In genomic region chr5:100367051-100367450, GRCm38 (mm10) we compare ENCODE assay signal across 16 mouse cellular contexts.
"Had no signal": no experiment of that assay in that cellular context is flagged by ENCODE, and none has a peak within 500 bp of the region (broad histone marks: within the 10 kb centered on the region; RNA-seq: fewer than 3 reads in every experiment).

No protein-coding gene starts in this region.

- ATAC-seq: lung, postnatal 0 days; midbrain, embryonic 13.5 days; midbrain, embryonic 15.5 days had no signal

- H3K9ac ChIP-seq: lung, embryonic 15.5 days; midbrain, embryonic 13.5 days; midbrain, embryonic 15.5 days; neural tube, embryonic 12.5 days; stomach, embryonic 15.5 days had no signal

- H3K4me3 ChIP-seq: lung, embryonic 15.5 days; midbrain, embryonic 13.5 days; midbrain, embryonic 15.5 days; neural tube, embryonic 12.5 days; stomach, embryonic 15.5 days had no signal

- H3K4me1 ChIP-seq: lung, embryonic 15.5 days; midbrain, embryonic 13.5 days; midbrain, embryonic 15.5 days; neural tube, embryonic 12.5 days; stomach, embryonic 15.5 days had no signal

- H3K4me2 ChIP-seq: lung, embryonic 15.5 days; midbrain, embryonic 11.5 days; midbrain, embryonic 13.5 days; midbrain, embryonic 15.5 days; neural tube, embryonic 12.5 days; stomach, embryonic 15.5 days had no signal

- DNase-seq: lung, postnatal 14 days; lung, postnatal 36 days; right cerebral cortex, postnatal 14 days; thymus, adult 2 months; thymus, postnatal 25 days; thymus, postnatal 4 days had no signal

- H3K9me3 ChIP-seq: lung, embryonic 15.5 days; megakaryocyte, embryonic 14.5 days; midbrain, embryonic 13.5 days; midbrain, embryonic 15.5 days; neural tube, embryonic 12.5 days; stomach, embryonic 15.5 days had no signal

- H3K27ac ChIP-seq: lung, embryonic 15.5 days; macrophage; midbrain, embryonic 13.5 days; midbrain, embryonic 15.5 days; neural tube, embryonic 12.5 days; stomach, embryonic 15.5 days; stomach, postnatal 0 days had no signal

- H3K27me3 ChIP-seq: lung, embryonic 15.5 days; megakaryocyte, embryonic 14.5 days; midbrain, embryonic 13.5 days; midbrain, embryonic 15.5 days; neural tube, embryonic 12.5 days; stomach, embryonic 15.5 days had no signal
